Mouse (Mus musculus): ENCODE measurements around the gene Slmap. TPM values are rescaled to one million over a fixed set of nuclear protein-coding genes. Genes with fewer than 3 reads are reported as not detected.
A peak's percentile ranks its signal among the peaks of the same experiment; 100 is the strongest.

The Slmap gene
- total and polyA plus RNA-seq, 2 experiments: 10.5 to 50.8 TPM

GRCm38 (mm10) chr14:26515802-26516201 is 18.9 kb downstream of the Slmap start:
- TF ChIP-seq CTCF (IDR thresholded peaks at IDR 0.05; ENCODE audit: low read depth, low read length) (no peak), POLR2A (IDR thresholded peaks at IDR 0.05; ENCODE audit: extremely low read depth, insufficient read depth, low read length) (no peak)
- H3K4me3 ChIP-seq (ENCODE audit: insufficient read depth, low read depth, low read length): no peak overlapping the region

DNA sequence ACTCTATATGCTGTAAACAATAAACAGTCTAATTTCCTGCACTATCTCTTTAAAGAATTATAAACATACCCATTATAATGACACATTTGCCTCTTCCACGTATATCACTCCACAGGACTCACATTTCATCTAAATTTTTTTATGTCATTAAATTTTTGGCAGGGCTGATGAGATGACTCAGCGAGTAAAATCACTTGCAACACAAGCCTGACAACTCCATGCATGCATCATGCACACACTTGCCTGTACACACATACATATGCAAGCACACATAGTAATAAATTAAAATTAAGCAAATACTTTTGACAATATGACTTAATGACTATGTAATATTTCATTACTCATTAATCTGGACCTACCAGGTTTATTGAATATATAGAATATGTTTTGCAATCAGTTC is 24.2 kb downstream of the Slmap start:
- no peaks in the 10 kb centered on the region for H3K36me3 ChIP-seq (ENCODE audit: control insufficient read depth, insufficient read depth, low read length)
- 68% methylated on average over 2 of the region's 2 CpGs for WGBS
- peaks cover 2% of the 10 kb centered on the region; the same call in 1 of the 2 replicates for H3K4me1 ChIP-seq (ENCODE audit: control insufficient read depth, insufficient read depth, low read length)
- no peak overlapping the region for H3K9ac ChIP-seq (ENCODE audit: low read depth, low read length)
- no peak overlapping the region for H3K4me3 ChIP-seq (ENCODE audit: insufficient read depth, low read depth, low read length)
- peaks cover 29% of the 10 kb centered on the region; the same call in 1 of the 2 replicates for H3K79me2 ChIP-seq (ENCODE audit: control insufficient read depth, insufficient read depth, low read length)
- TF ChIP-seq POLR2A (IDR thresholded peaks at IDR 0.05; ENCODE audit: extremely low read depth, insufficient read depth, low read length): no peak
- no peak for TF ChIP-seq CTCF (IDR thresholded peaks at IDR 0.05; ENCODE audit: low read depth, low read length)
- no peaks in the 10 kb centered on the region for H3K27me3 ChIP-seq (ENCODE audit: control insufficient read depth, insufficient read depth, low read length)
- H3K27ac ChIP-seq (replicated peaks; ENCODE audit: insufficient read depth, low read depth, low read length): no peak overlapping the region
- no peak for DNase-seq (ENCODE audit: extremely low read depth, low read depth, low spot score)

More at GRCm38 (mm10) chr14:26515802-26516201, 18.9 kb downstream of the Slmap start:
- Histone ChIP-seq H3K27ac (replicated peaks; ENCODE audit: insufficient read depth, low read depth, low read length) (no peak overlapping the region; the same call in 1 of the 2 replicates), H3K27me3 (ENCODE audit: control insufficient read depth, insufficient read depth, low read length) (no peaks in the 10 kb centered on the region), H3K79me2 (ENCODE audit: control insufficient read depth, insufficient read depth, low read length) (peaks cover 33% of the 10 kb centered on the region; the same call in 1 of the 2 replicates), H3K4me1 (ENCODE audit: control insufficient read depth, insufficient read depth, low read length) (peaks cover 17% of the 10 kb centered on the region), H3K36me3 (ENCODE audit: control insufficient read depth, insufficient read depth, low read length) (no peaks in the 10 kb centered on the region), H3K9ac (ENCODE audit: low read depth, low read length) (no peak overlapping the region)
- 14% methylated on average over 9 of the region's 9 CpGs for WGBS
- peak; percentile 68 for DNase-seq (ENCODE audit: extremely low read depth, low read depth, low spot score)

- H3K9ac ChIP-seq (ENCODE audit: low read depth, low read length): no peak overlapping the region
- DNase-seq (ENCODE audit: extremely low read depth, low read depth, low spot score): no peak
- TF ChIP-seq POLR2A (IDR thresholded peaks at IDR 0.05; ENCODE audit: extremely low read depth, insufficient read depth, low read length): no peak
- no peak for TF ChIP-seq CTCF (IDR thresholded peaks at IDR 0.05; ENCODE audit: low read depth, low read length)
- H3K27ac ChIP-seq (replicated peaks; ENCODE audit: insufficient read depth, low read depth, low read length): no peak overlapping the region
- WGBS: 94% methylated on average over 6 of the region's 6 CpGs
- H3K27me3 ChIP-seq (ENCODE audit: control insufficient read depth, insufficient read depth, low read length): no peaks in the 10 kb centered on the region
- H3K79me2 ChIP-seq (ENCODE audit: control insufficient read depth, insufficient read depth, low read length): peaks cover 32% of the 10 kb centered on the region; the same call in 1 of the 2 replicates
- H3K36me3 ChIP-seq (ENCODE audit: control insufficient read depth, insufficient read depth, low read length): no peaks in the 10 kb centered on the region
- no peak overlapping the region for H3K4me3 ChIP-seq (ENCODE audit: insufficient read depth, low read depth, low read length)
- no peaks in the 10 kb centered on the region for H3K4me1 ChIP-seq (ENCODE audit: control insufficient read depth, insufficient read depth, low read length)
These were observed 26.6 kb downstream of the Slmap start for GRCm38 (mm10) chr14:26508150-26508549.

DNA sequence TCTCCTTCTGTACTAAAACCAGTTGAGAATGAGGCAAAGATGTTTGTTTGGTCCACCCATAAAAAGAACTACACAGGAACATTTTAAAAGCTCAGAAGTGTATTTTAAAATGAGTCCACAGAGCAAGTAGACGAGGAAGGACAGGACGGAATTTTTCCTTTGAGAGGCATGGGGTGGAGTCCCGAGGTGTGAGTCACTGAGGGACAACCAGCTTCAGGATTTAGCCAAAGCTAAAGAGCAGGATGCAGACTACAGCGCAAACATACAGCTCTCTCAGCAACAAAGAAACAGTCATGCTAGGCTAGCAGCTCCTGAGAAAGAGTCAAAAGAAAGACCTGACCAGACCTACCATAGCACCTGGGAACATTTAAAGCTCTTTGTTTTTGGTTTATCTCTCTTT is 27.4 kb downstream of the Slmap start:
- no peak overlapping the region for H3K9ac ChIP-seq (ENCODE audit: low read depth, low read length)
- H3K27me3 ChIP-seq (ENCODE audit: control insufficient read depth, insufficient read depth, low read length): no peaks in the 10 kb centered on the region
- H3K4me3 ChIP-seq (ENCODE audit: insufficient read depth, low read depth, low read length): no peak overlapping the region
- no peak for DNase-seq (ENCODE audit: extremely low read depth, low read depth, low spot score)
- no peak overlapping the region for H3K27ac ChIP-seq (replicated peaks; ENCODE audit: insufficient read depth, low read depth, low read length)
- peaks cover 31% of the 10 kb centered on the region for H3K79me2 ChIP-seq (ENCODE audit: control insufficient read depth, insufficient read depth, low read length)
- H3K36me3 ChIP-seq (ENCODE audit: control insufficient read depth, insufficient read depth, low read length): no peaks in the 10 kb centered on the region
- H3K4me1 ChIP-seq (ENCODE audit: control insufficient read depth, insufficient read depth, low read length): no peaks in the 10 kb centered on the region
- 64% methylated on average over 4 of the region's 4 CpGs for WGBS
- TF ChIP-seq POLR2A (IDR thresholded peaks at IDR 0.05; ENCODE audit: extremely low read depth, insufficient read depth, low read length) (no peak), CTCF (IDR thresholded peaks at IDR 0.05; ENCODE audit: low read depth, low read length) (no peak)

DNA sequence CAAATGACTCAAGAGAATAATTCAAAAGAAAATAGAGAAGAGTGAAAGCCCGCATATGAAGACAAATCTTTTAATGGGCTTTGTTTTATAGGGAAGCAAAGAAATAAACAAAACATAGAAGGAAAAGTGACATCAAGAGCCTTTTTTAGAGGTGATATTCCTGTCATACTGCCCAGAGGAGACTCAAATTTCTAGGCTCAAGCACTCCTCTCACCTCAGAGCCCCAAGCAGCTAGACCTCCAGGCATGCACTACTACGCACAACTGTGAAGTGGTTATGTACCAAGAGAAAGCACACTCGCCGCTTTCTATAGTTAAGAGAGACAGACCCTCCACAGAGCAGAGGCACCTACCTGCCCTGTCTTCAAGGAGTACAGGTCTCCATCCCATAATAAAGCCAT is 30.2 kb downstream of the Slmap start:
- Histone ChIP-seq H3K9ac (ENCODE audit: low read depth, low read length) (no peak overlapping the region), H3K36me3 (ENCODE audit: control insufficient read depth, insufficient read depth, low read length) (no peaks in the 10 kb centered on the region), H3K27ac (replicated peaks; ENCODE audit: insufficient read depth, low read depth, low read length) (no peak overlapping the region), H3K27me3 (ENCODE audit: control insufficient read depth, insufficient read depth, low read length) (no peaks in the 10 kb centered on the region), H3K4me1 (ENCODE audit: control insufficient read depth, insufficient read depth, low read length) (peaks cover 8% of the 10 kb centered on the region), H3K79me2 (ENCODE audit: control insufficient read depth, insufficient read depth, low read length) (peaks cover 33% of the 10 kb centered on the region), H3K4me3 (ENCODE audit: insufficient read depth, low read depth, low read length) (no peak overlapping the region)
- TF ChIP-seq POLR2A (IDR thresholded peaks at IDR 0.05; ENCODE audit: extremely low read depth, insufficient read depth, low read length) (no peak), CTCF (IDR thresholded peaks at IDR 0.05; ENCODE audit: low read depth, low read length) (no peak)
- 95% methylated on average over 4 of the region's 4 CpGs for whole genome bisulfite sequencing
- no peak for DNase-seq (ENCODE audit: extremely low read depth, low read depth, low spot score)

DNA sequence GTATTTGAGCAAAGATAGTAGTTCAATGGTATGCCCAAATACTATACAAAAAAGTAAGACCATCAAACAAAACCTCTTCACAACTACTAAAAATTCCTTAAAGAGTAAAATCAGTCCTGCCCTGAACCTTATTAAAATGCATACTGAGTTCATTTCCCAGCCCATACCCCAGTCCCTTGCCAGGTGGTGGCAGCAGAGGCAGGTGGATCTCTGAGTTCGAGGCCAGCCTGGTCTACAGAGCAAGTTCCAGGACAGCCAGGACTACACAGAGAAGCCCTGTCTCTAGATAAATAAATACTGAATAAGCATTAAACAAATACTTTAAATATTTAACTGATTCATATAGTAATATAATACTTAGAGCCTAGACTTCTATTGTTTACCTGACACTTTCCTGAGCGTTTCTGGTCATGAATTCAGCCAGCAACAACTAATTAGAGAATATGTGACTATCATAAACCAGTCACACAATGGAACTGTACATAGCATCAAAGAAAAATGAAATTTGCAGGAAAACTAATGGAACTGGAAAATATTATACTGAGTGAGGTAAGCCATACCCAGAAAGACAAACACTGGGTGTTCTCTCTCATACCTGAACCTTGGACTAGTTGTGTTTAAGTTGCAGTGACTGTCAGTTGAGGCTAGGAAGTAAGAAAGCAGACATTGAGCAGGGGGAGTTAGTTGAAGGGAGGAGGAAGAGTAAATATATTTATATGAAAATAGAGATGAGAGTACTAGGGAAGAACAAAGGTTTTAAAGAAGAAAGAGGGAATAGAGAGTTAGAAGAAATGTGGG is 34.4 kb downstream of the Slmap start:
- Histone ChIP-seq H3K4me3 (ENCODE audit: insufficient read depth, low read depth, low read length) (no peak overlapping the region), H3K27ac (replicated peaks; ENCODE audit: insufficient read depth, low read depth, low read length) (no peak overlapping the region)

More for the DNA sequence above, 34.4 kb downstream of the Slmap start:
- Histone ChIP-seq H3K36me3 (ENCODE audit: control insufficient read depth, insufficient read depth, low read length) (no peaks in the 10 kb centered on the region), H3K9ac (ENCODE audit: low read depth, low read length) (no peak overlapping the region), H3K79me2 (ENCODE audit: control insufficient read depth, insufficient read depth, low read length) (peaks cover 26% of the 10 kb centered on the region), H3K27me3 (ENCODE audit: control insufficient read depth, insufficient read depth, low read length) (no peaks in the 10 kb centered on the region), H3K4me1 (ENCODE audit: control insufficient read depth, insufficient read depth, low read length) (peaks cover 12% of the 10 kb centered on the region)
- peak; percentile 33 for DNase-seq (ENCODE audit: extremely low read depth, low read depth, low spot score)
- TF ChIP-seq CTCF (IDR thresholded peaks at IDR 0.05; ENCODE audit: low read depth, low read length): peak; percentile 52
- no peak for TF ChIP-seq POLR2A (IDR thresholded peaks at IDR 0.05; ENCODE audit: extremely low read depth, insufficient read depth, low read length)
- WGBS: 63% methylated on average over 2 of the region's 2 CpGs
